Mouse (Mus musculus) myocyte (in vitro differentiated cells): ENCODE data around the gene Fzr1. TPM values are rescaled to one million over a fixed set of nuclear protein-coding genes. Genes with fewer than 3 reads are reported as not detected.

Experiments used
- H3K27me3 ChIP-seq: one replicate; pipeline ENCODE4 v1.6.1; 2011; ENCODE audit not compliant: control insufficient read depth, insufficient read depth, insufficient read length
- H3K36me3 ChIP-seq: one replicate; pipeline ENCODE4 v1.6.1; 2011; ENCODE audit not compliant: control insufficient read depth, insufficient read depth
- H3K4me2 ChIP-seq: one replicate; pipeline ENCODE4 v1.6.1; 2011; ENCODE audit warnings: low read depth, control low read depth
- H3K4me3 ChIP-seq: one replicate; pipeline ENCODE4 v1.5.1; 2011; ENCODE audit warnings: mild to moderate bottlenecking, control low read depth, moderate library complexity
- H3K79me2 ChIP-seq: one replicate; pipeline ENCODE4 v1.6.1; 2011; ENCODE audit not compliant: control insufficient read depth, insufficient read depth
- H3ac ChIP-seq: one replicate; pipeline ENCODE4 v1.6.1; 2011; ENCODE audit not compliant: control insufficient read depth, insufficient read length
- CEBPB ChIP-seq: IDR thresholded peaks from 2 replicates; pipeline ENCODE4 v1.6.1; 2011; ENCODE audit warnings: mild to moderate bottlenecking, moderate library complexity; ENCODE audit not compliant: poor library complexity, insufficient read depth, severe bottlenecking
- E2F4 ChIP-seq: IDR thresholded peaks from one replicate; pipeline ENCODE4 v1.6.1; 2011; ENCODE audit warnings: mild to moderate bottlenecking, control low read depth, moderate library complexity; ENCODE audit not compliant: insufficient read depth
- MAX ChIP-seq: IDR thresholded peaks from one replicate; pipeline ENCODE4 v1.6.1; 2011; ENCODE audit warnings: low read depth, mild to moderate bottlenecking, control low read depth
- MYOD1 ChIP-seq, 3 experiments: IDR thresholded peaks; one replicate each; pipeline ENCODE4 v1.6.1; 2011; ENCODE audit warnings: control low read depth in 2 of 3, low read depth in 2 of 3, mild to moderate bottlenecking in 2 of 3, moderate library complexity in 1 of 3; ENCODE audit not compliant: insufficient read length in 2 of 3, control insufficient read depth in 1 of 3
- MYOG ChIP-seq, 3 experiments: IDR thresholded peaks; one replicate each; pipeline ENCODE4 v1.6.1; 2011; ENCODE audit warnings: control low read depth in 2 of 3, low read depth in 2 of 3, mild to moderate bottlenecking in 2 of 3; ENCODE audit not compliant: insufficient read length in 2 of 3, control insufficient read depth in 1 of 3, insufficient read depth in 1 of 3
- POLR2A ChIP-seq: IDR thresholded peaks from one replicate; pipeline ENCODE4 v1.6.1; 2011; ENCODE audit warnings: low read depth, mild to moderate bottlenecking, control low read depth, moderate library complexity; ENCODE audit not compliant: insufficient read length
- POLR2AphosphoS2 ChIP-seq: IDR thresholded peaks from one replicate; pipeline ENCODE4 v1.6.1; 2011; ENCODE audit warnings: low read depth, control low read depth; ENCODE audit not compliant: insufficient read length
- REST ChIP-seq: IDR thresholded peaks from one replicate; pipeline ENCODE4 v1.6.1; 2011; ENCODE audit warnings: mild to moderate bottlenecking, control low read depth, moderate library complexity; ENCODE audit not compliant: insufficient read depth, insufficient read length
- SRF ChIP-seq: IDR thresholded peaks from one replicate; pipeline ENCODE4 v1.6.1; 2011; ENCODE audit warnings: low read depth; ENCODE audit not compliant: control insufficient read depth, insufficient read length
- TCF12 ChIP-seq: IDR thresholded peaks from one replicate; pipeline ENCODE4 v1.6.1; 2011; ENCODE audit warnings: mild to moderate bottlenecking, control low read depth; ENCODE audit not compliant: poor library complexity, insufficient read depth, severe bottlenecking
- TCF3 ChIP-seq: IDR thresholded peaks from one replicate; pipeline ENCODE4 v1.6.1; 2011; ENCODE audit warnings: low read depth, control low read depth; ENCODE audit not compliant: insufficient read length
- USF1 ChIP-seq: IDR thresholded peaks from one replicate; pipeline ENCODE4 v1.6.1; 2011; ENCODE audit warnings: low read depth, mild to moderate bottlenecking, control low read depth, moderate library complexity
- polyA plus RNA-seq: library from polyadenylated mRNA; unstranded; fragments of >200 nt; fragmentation: generic; extraction: Trizol; gene quantifications from one replicate; pipeline ENCODE4 v1.2.1, GENCODE M21; 2012; ENCODE audit warnings: missing spikeins

Gene Fzr1
- polyA plus RNA-seq, 1 experiment: 42.0 TPM

DNA sequence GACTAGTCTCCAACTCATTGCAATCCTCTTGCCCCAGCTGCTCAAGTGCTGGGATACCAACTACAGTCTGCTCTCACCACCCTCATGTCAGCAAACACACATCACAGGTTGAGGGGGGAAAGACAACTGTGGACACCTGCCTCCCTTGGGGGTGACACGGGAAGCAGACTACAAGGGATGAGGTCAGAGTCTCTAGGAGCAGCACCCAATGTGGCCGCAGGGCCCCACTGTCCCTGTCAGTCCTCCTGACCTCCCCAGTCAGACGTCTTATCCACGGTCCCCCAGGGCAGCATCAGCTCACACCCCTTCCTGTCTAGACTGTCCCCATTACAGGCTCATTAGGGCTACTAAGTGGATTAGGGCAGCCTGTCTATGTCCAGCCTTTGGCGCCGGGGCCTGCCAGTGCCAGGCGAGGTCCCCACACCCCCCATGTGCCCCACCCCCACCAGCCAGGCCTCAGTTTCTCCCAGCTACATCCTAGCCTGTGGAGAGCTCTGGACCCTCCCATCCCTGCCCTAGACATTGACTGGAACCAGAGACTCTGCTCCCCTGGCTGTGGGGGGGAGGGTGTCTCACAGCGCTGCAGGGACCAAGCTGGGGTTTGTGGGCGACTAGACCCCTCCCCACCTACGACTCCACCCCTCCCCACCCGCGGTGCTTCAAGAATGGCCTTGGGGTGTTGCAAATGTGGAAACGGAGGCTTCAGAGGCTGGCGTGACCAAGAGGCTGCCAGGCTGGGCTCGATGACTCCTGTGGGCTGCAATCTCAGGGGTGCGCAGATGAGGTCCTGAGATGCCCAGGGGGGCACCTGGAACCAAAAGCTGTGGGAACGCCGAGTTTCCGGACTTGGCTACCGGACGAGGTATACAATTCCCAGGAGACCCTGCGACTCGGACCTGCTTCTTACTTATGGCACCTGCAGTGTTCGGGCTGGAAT, 28.5 kb upstream of the Fzr1 start:
- Histone ChIP-seq H3K36me3 (peaks cover 27% of the 10 kb centered on the region), H3K4me2 (peak overlapping the region; percentile 57), H3K79me2 (peaks cover 13% of the 10 kb centered on the region), H3K27me3 (no peaks in the 10 kb centered on the region), H3K4me3 (no peak overlapping the region), H3ac (no peak overlapping the region)
- peak in 1 of 3 experiments; percentile 51 for TF ChIP-seq MYOD1 (IDR thresholded peaks at IDR 0.05; ENCODE audit: control insufficient read depth in 1 of 3, insufficient read length in 2 of 3, low read depth in 2 of 3)
- peak in 1 of 3 experiments; percentile 42 for TF ChIP-seq MYOG (IDR thresholded peaks at IDR 0.05; ENCODE audit: control insufficient read depth in 1 of 3, insufficient read depth in 1 of 3, insufficient read length in 2 of 3, low read depth in 2 of 3)
- TF ChIP-seq TCF12: no peak
- TF ChIP-seq POLR2AphosphoS2: no peak
- TF ChIP-seq REST: no peak
- no peak for TF ChIP-seq POLR2A
- TF ChIP-seq E2F4: no peak
- TF ChIP-seq MAX: no peak
- no peak for TF ChIP-seq USF1
- no peak for TF ChIP-seq CEBPB
- TF ChIP-seq SRF: no peak
- no peak for TF ChIP-seq TCF3

DNA sequence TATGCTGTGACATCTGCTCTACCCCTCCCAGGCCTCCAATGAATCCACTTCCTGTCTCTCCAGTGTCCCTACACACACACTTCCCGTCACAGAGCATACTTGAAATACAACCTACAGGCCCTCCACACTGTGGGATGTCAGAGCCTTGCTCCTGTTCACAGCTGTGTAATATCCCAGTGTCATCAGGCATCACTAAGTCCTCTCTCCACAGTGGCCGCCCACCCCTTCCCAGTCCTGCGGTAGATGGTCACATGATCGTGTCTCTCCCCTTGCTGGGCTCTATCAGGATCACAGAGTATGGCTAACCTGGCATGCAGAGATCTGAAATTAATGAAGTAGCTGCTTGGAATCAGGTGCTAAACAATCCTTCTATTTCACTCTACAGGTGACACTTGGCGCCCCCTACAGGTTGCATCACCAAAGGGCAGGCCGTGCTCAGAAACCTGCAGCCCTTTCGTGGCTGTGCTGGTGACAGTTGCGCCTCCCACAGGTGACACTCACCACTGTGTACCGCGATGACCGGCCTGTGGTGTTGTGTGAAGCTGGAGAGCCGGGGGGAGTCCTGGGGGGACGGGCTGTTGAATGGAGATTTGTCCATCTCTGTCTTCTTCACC, 27.4 kb upstream of the Fzr1 start:
- Histone ChIP-seq H3K36me3 (peaks cover 37% of the 10 kb centered on the region), H3K27me3 (no peaks in the 10 kb centered on the region), H3K4me2 (no peak overlapping the region)

DNA sequence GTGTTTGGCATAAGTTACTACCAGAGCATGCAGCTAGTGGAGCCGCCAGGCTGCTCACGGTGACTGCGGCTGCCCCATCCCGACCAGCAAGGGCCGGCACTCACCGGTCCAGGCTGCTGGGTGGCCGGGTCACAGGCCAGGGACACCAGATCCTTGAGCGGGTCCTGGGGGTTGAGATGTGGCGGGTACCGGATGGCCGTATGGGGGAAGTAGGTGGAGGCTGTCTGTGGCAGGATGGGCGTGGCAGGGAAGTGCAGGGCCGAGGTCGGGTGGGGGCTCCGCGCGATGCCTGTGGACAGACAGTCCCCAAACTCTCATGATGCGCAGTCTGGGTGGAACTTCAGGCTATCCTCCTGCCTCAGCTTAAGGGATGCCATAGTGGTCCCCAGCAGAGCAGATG, 26.4 kb upstream of the Fzr1 start:
- H3K36me3 ChIP-seq: peaks cover 38% of the 10 kb centered on the region
- peaks cover 6% of the 10 kb centered on the region for H3K79me2 ChIP-seq
- H3K27me3 ChIP-seq: no peaks in the 10 kb centered on the region
- H3K4me2 ChIP-seq: no peak overlapping the region
- H3ac ChIP-seq: no peak overlapping the region
- TF ChIP-seq SRF: no peak
- no peak for TF ChIP-seq MAX
- no peak for TF ChIP-seq REST
- no peak for TF ChIP-seq USF1
- TF ChIP-seq POLR2A: no peak
- TF ChIP-seq MYOD1 (IDR thresholded peaks at IDR 0.05; ENCODE audit: control insufficient read depth in 1 of 3, insufficient read length in 2 of 3, low read depth in 2 of 3): no peak
- TF ChIP-seq CEBPB: no peak
- no peak for TF ChIP-seq POLR2AphosphoS2
- no peak for TF ChIP-seq E2F4
- TF ChIP-seq TCF3: no peak
- no peak for TF ChIP-seq TCF12
- no peak for TF ChIP-seq MYOG (IDR thresholded peaks at IDR 0.05; ENCODE audit: control insufficient read depth in 1 of 3, insufficient read depth in 1 of 3, insufficient read length in 2 of 3, low read depth in 2 of 3)
- no peak overlapping the region for H3K4me3 ChIP-seq

More for the DNA sequence above, 27.4 kb upstream of the Fzr1 start:
- Histone ChIP-seq H3ac (no peak overlapping the region), H3K79me2 (peaks cover 12% of the 10 kb centered on the region), H3K4me3 (no peak overlapping the region)
- no peak for TF ChIP-seq MAX
- TF ChIP-seq TCF12: no peak
- no peak for TF ChIP-seq MYOG (IDR thresholded peaks at IDR 0.05; ENCODE audit: control insufficient read depth in 1 of 3, insufficient read depth in 1 of 3, insufficient read length in 2 of 3, low read depth in 2 of 3)
- no peak for TF ChIP-seq POLR2AphosphoS2
- TF ChIP-seq POLR2A: no peak
- TF ChIP-seq USF1: no peak
- TF ChIP-seq TCF3: no peak
- no peak for TF ChIP-seq REST
- TF ChIP-seq CEBPB: no peak
- no peak for TF ChIP-seq SRF
- TF ChIP-seq E2F4: no peak
- TF ChIP-seq MYOD1 (IDR thresholded peaks at IDR 0.05; ENCODE audit: control insufficient read depth in 1 of 3, insufficient read length in 2 of 3, low read depth in 2 of 3): no peak

DNA sequence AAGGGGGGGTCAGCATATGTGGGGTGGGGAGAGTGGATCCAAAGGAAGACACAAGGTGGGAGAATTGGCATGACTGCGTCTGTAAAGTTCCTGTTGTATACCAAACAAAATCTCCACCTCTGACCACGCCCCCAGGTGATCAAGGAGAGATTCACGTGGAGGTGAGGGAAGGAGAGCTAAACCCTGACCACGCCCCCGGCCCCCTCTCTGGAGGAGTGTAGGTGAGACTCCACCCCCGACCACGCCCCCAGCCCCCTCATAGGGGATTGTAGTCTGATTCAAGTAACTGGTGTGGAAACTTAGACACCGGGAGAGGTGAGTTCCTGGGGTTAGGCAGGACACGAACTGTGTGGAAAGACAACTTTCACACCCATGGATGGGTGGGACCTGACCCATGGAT, 25.8 kb upstream of the Fzr1 start:
- Histone ChIP-seq H3K36me3 (peaks cover 38% of the 10 kb centered on the region), H3K4me3 (no peak overlapping the region), H3K79me2 (peaks cover 6% of the 10 kb centered on the region), H3K4me2 (no peak overlapping the region), H3ac (no peak overlapping the region), H3K27me3 (no peaks in the 10 kb centered on the region)
- TF ChIP-seq MAX: no peak
- TF ChIP-seq CEBPB: no peak
- no peak for TF ChIP-seq E2F4
- TF ChIP-seq USF1: no peak
- no peak for TF ChIP-seq MYOG (IDR thresholded peaks at IDR 0.05; ENCODE audit: control insufficient read depth in 1 of 3, insufficient read depth in 1 of 3, insufficient read length in 2 of 3, low read depth in 2 of 3)
- TF ChIP-seq POLR2AphosphoS2: no peak
- no peak for TF ChIP-seq POLR2A
- TF ChIP-seq TCF12: no peak
- no peak for TF ChIP-seq MYOD1 (IDR thresholded peaks at IDR 0.05; ENCODE audit: control insufficient read depth in 1 of 3, insufficient read length in 2 of 3, low read depth in 2 of 3)
- TF ChIP-seq REST: no peak
- no peak for TF ChIP-seq SRF
- no peak for TF ChIP-seq TCF3
